Mouse (Mus musculus) lung, embryonic 15.5 days (tissue): ENCODE measurements around the gene Gm49321. TPM values are rescaled to one million over a fixed set of nuclear protein-coding genes. Genes with fewer than 3 reads are reported as not detected.

Experiments used
- ATAC-seq: fragments of 200-750 bp; cut with Nextera tagmentation; 2 replicates; pipeline ENCODE4 v1.8.0; 2017; ENCODE audit warnings: moderate number of reproducible peaks, borderline replicate concordance; ENCODE audit not compliant: low FRiP score, low TSS enrichment; ENCODE audit errors: extremely low read depth
- H3K27ac ChIP-seq: fragments of 300-500 bp; sonication (generic); 2 replicates; pipeline ENCODE4 v1.5.1; 2015; ENCODE audit warnings: moderate library complexity, mild to moderate bottlenecking, inconsistent platforms
- H3K27me3 ChIP-seq: fragments of 300-500 bp; sonication (generic); 2 replicates; pipeline ENCODE4 v1.6.1; 2015; ENCODE audit warnings: inconsistent platforms
- H3K36me3 ChIP-seq: fragments of 300-500 bp; sonication (generic); 2 replicates; pipeline ENCODE4 v1.6.1; 2015; ENCODE audit warnings: inconsistent platforms
- H3K4me1 ChIP-seq: fragments of 300-500 bp; sonication (generic); 2 replicates; pipeline ENCODE4 v1.6.1; 2015; ENCODE audit warnings: inconsistent platforms
- H3K4me2 ChIP-seq: fragments of 300-500 bp; sonication (generic); 2 replicates; pipeline ENCODE4 v1.6.1; 2015; ENCODE audit warnings: inconsistent platforms, mild to moderate bottlenecking, moderate library complexity
- H3K4me3 ChIP-seq: fragments of 300-500 bp; sonication (generic); 2 replicates; pipeline ENCODE4 v1.5.1; 2015; ENCODE audit warnings: mild to moderate bottlenecking, inconsistent platforms
- H3K9ac ChIP-seq: fragments of 300-500 bp; sonication (generic); 2 replicates; pipeline ENCODE4 v1.6.1; 2015; ENCODE audit warnings: inconsistent platforms
- H3K9me3 ChIP-seq: fragments of 300-500 bp; sonication (generic); 2 replicates; pipeline ENCODE4 v1.6.1; 2016; ENCODE audit warnings: inconsistent platforms
- WGBS: fragments of 180-500 bp; shearing (Covaris S2); methylation state at CpG from one replicate; pipeline ENCODE4 v1.1.7; 2015; 5-methylcytosine and 5-hydroxymethylcytosine counted together
- polyA plus RNA-seq: library from polyadenylated mRNA; unstranded; fragments of >200 nt; fragmentation: Nextera tagmentation; extraction: Ambion mirVana; gene quantifications from 2 replicates; pipeline ENCODE4 v1.2.1, GENCODE M21; 2015

Gene Gm49321
- polyA plus RNA-seq = 11.7 and 14.1 TPM in 2 replicates

GRCm38 (mm10) chr12:73937353-73937752 lies at the start of gene Gm49321:
Gm49321 (plus strand) TSS chr12:73937653.
- Histone ChIP-seq H3K9me3 (no peaks in the 10 kb centered on the region), H3K9ac (no peak within 1 kb of the TSS), H3K4me3 (no peak within 1 kb of the TSS), H3K4me1 (no peaks in the 10 kb centered on the region), H3K27me3 (no peaks in the 10 kb centered on the region), H3K4me2 (no peak within 1 kb of the TSS), H3K27ac (no peak within 1 kb of the TSS), H3K36me3 (peaks cover 76% of the 10 kb centered on the region)
- WGBS = 90% methylated on average over 1 of the region's 1 CpGs
- ATAC-seq = no peak

GRCm38 (mm10) chr12:73888003-73888783 lies 49.3 kb upstream of the Gm49321 start:
- Histone ChIP-seq H3K4me1 (peaks cover 5% of the 10 kb centered on the region; the same call in 1 of the 2 replicates), H3K27ac (no peak overlapping the region), H3K27me3 (no peaks in the 10 kb centered on the region), H3K9ac (no peak overlapping the region), H3K36me3 (no peaks in the 10 kb centered on the region), H3K9me3 (no peaks in the 10 kb centered on the region), H3K4me2 (no peak overlapping the region), H3K4me3 (no peak overlapping the region)
- 78% methylated on average over 8 of the region's 8 CpGs for WGBS
- no peak for ATAC-seq

- 17% methylated on average over 1 of the region's 1 CpGs for WGBS
Measured at GRCm38 (mm10) chr12:73889571-73889970, 47.9 kb upstream of the Gm49321 start.

DNA sequence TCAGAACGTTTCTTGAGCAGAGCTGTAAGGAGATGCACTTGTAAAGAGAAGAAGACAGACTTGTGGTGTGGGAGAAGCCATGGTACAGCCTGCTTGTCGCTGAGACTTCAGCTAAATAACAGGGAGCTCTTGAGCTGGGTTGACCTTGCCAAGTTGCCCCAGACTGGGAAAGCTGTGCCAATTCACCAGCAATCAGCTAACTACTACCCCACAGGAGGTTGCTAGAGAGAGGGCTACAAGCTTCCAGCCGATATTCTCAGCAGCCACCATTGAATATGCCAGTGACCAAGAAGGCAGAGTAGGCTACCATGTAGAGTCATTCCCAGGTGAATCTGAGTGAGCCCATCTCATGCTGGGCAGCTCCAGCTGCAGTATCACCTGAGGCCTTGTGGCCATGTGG lies 47.4 kb upstream of the Gm49321 start:
- Histone ChIP-seq H3K27ac (no peak overlapping the region), H3K4me3 (no peak overlapping the region), H3K27me3 (no peaks in the 10 kb centered on the region), H3K36me3 (no peaks in the 10 kb centered on the region), H3K4me1 (no peaks in the 10 kb centered on the region), H3K9ac (no peak overlapping the region), H3K9me3 (no peaks in the 10 kb centered on the region), H3K4me2 (no peak overlapping the region)
- no peak for ATAC-seq
- 59% methylated on average over 3 of the region's 3 CpGs for WGBS

More at GRCm38 (mm10) chr12:73889571-73889970, 47.9 kb upstream of the Gm49321 start:
- no peak overlapping the region for H3K27ac ChIP-seq
- H3K4me3 ChIP-seq = no peak overlapping the region
- no peaks in the 10 kb centered on the region for H3K4me1 ChIP-seq
- no peaks in the 10 kb centered on the region for H3K36me3 ChIP-seq
- no peaks in the 10 kb centered on the region for H3K27me3 ChIP-seq
- H3K4me2 ChIP-seq = no peak overlapping the region
- H3K9ac ChIP-seq = no peak overlapping the region
- no peaks in the 10 kb centered on the region for H3K9me3 ChIP-seq
- ATAC-seq = no peak

GRCm38 (mm10) chr12:73892616-73893015 lies 44.8 kb upstream of the Gm49321 start:
- Histone ChIP-seq H3K4me1 (no peaks in the 10 kb centered on the region), H3K4me3 (no peak overlapping the region), H3K27ac (no peak overlapping the region), H3K27me3 (no peaks in the 10 kb centered on the region), H3K4me2 (no peak overlapping the region), H3K36me3 (no peaks in the 10 kb centered on the region), H3K9ac (no peak overlapping the region), H3K9me3 (no peaks in the 10 kb centered on the region)
- no peak for ATAC-seq
- WGBS = 49% methylated on average over 3 of the region's 3 CpGs

- Histone ChIP-seq H3K9ac (no peak overlapping the region), H3K4me2 (no peak overlapping the region), H3K9me3 (no peaks in the 10 kb centered on the region), H3K36me3 (no peaks in the 10 kb centered on the region), H3K27ac (no peak overlapping the region), H3K4me1 (no peaks in the 10 kb centered on the region), H3K27me3 (no peaks in the 10 kb centered on the region), H3K4me3 (no peak overlapping the region)
- no peak for ATAC-seq
- 66% methylated on average over 6 of the region's 6 CpGs for WGBS
Measured at GRCm38 (mm10) chr12:73894838-73895237, 42.6 kb upstream of the Gm49321 start.

DNA sequence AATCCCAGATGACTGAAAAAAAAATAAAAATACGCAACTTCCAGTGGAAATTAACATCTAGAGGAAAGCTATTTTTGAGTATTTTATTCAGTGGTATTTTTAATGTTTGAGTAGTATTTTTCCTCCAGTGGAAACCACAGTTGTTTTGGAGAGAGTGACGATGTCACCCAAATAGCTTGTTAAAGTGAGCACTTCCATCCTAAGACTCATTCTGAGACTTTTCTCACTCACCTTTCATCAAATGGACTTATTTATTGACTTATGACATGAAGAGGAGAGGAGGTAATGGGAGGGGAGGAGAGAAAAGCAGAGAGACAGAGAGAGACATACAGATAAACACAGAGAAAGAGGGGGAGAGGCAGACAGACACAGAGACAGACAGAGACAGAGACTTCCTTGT lies 41.8 kb upstream of the Gm49321 start:
- H3K27ac ChIP-seq = no peak overlapping the region
- no peak overlapping the region for H3K4me3 ChIP-seq
- no peaks in the 10 kb centered on the region for H3K36me3 ChIP-seq
- H3K9ac ChIP-seq = no peak overlapping the region
- H3K9me3 ChIP-seq = no peaks in the 10 kb centered on the region
- no peak for ATAC-seq
- no peaks in the 10 kb centered on the region for H3K27me3 ChIP-seq
- H3K4me1 ChIP-seq = no peaks in the 10 kb centered on the region
- WGBS = 77% methylated on average over 2 of the region's 2 CpGs
- H3K4me2 ChIP-seq = no peak overlapping the region

DNA sequence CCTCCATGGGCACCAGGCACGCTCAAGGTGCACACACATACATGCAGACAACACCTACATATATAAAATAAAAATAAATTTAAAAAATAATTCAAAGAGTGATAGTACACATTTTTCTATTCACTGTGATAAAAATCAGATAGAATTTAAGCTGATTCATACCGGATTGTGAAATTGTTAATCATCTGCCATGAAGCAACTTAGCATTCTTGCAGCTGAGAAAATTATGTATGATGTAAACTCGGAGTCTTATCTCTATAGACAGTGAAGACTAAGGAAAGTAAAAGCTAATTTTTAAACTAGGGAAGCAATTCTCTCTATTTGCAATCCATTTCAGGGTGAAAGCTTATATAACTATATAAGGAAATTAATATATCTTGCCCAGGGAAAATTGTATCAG lies 41.0 kb upstream of the Gm49321 start:
- H3K4me2 ChIP-seq = no peak overlapping the region
- ATAC-seq = no peak
- H3K9me3 ChIP-seq = no peaks in the 10 kb centered on the region
- no peak overlapping the region for H3K9ac ChIP-seq
- no peak overlapping the region for H3K4me3 ChIP-seq
- no peak overlapping the region for H3K27ac ChIP-seq
- H3K4me1 ChIP-seq = no peaks in the 10 kb centered on the region
- no peaks in the 10 kb centered on the region for H3K36me3 ChIP-seq
- WGBS = 63% methylated on average over 3 of the region's 3 CpGs
- no peaks in the 10 kb centered on the region for H3K27me3 ChIP-seq

DNA sequence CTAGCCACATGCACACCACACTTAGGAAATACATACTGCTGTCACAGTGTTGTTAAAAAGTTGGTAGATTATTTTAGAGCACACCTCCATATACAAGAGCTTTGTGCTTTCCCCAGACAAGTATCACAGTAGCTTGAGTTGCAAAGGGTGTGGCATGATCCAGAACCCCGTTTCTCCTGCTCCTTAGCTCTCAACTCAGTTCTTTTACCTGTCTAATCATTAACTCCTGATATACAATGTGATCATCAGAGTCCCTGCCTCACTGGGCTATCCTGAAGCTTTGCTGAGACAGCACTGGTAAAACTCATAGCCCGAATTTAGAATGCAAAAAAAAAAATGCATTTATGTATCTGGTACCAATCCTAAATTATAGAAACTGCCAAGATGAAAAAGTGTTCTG lies 39.2 kb upstream of the Gm49321 start:
- no peak for ATAC-seq
- 60% methylated on average over 2 of the region's 2 CpGs for WGBS
- Histone ChIP-seq H3K27ac (no peak overlapping the region), H3K4me3 (no peak overlapping the region), H3K4me2 (no peak overlapping the region), H3K9ac (no peak overlapping the region), H3K4me1 (no peaks in the 10 kb centered on the region), H3K36me3 (no peaks in the 10 kb centered on the region), H3K9me3 (no peaks in the 10 kb centered on the region), H3K27me3 (no peaks in the 10 kb centered on the region)

DNA sequence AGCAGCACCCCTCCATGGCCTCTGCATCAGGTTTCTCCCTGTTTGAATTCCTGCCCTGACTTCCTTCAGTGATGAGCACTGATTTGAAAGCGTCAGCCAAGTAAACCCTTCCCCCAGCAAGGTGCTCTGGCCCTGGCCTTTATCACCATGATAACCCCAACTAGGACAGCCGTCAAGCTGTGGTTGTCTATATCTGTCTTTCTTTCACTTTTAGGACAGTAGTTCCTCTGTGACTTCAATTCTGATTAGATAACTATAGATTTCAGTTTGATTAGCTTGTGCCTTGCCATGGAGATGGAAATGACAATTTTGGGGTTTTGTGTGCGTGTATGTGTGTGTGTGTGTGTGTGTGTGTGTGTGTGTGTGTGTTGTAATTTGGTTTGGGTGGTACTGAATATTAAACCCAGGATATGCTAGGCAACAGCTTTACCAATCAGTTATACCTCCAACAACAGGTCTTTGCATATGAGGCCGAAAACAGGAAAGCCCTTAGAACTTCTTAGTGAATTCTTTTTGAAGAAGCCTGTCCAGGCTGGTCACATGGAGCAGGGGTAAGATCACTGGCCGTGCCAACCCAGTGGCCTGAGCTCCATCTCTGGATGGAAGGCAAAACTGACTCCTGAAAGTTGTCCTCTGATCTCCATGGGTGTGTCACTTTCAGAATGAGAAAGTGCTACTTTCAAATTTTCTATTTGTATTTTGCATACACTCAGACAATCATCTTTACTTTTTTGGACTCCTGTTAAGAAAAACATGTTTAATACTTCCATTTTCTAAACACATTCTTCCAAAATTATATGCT lies 33.1 kb upstream of the Gm49321 start:
- Histone ChIP-seq H3K4me3 (no peak overlapping the region), H3K4me2 (no peak overlapping the region), H3K36me3 (no peaks in the 10 kb centered on the region), H3K9ac (no peak overlapping the region), H3K27me3 (no peaks in the 10 kb centered on the region), H3K9me3 (no peaks in the 10 kb centered on the region), H3K4me1 (peaks cover 12% of the 10 kb centered on the region), H3K27ac (no peak overlapping the region)
- 73% methylated on average over 5 of the region's 5 CpGs for WGBS
- ATAC-seq = no peak

DNA sequence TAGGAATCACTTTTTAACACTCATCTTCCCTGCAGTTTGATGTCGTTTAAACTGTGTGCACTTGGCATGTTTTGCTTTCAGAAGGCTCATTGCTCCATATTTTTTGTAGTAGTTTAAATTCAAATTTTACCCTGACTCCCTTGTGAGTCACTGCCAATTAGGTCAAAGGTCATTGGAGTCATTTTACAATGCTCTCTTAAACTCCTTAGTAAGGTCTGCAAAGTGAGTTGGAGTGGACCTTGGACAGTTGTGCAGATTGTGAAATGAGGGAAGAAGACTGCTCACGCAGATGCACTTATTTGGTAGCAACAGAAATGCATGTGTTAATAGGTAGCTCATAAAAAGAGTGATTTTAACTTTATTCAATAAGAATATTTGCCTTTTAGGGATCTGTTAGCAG lies 32.4 kb upstream of the Gm49321 start:
- Histone ChIP-seq H3K27me3 (no peaks in the 10 kb centered on the region), H3K4me3 (no peak overlapping the region), H3K36me3 (no peaks in the 10 kb centered on the region), H3K4me1 (peaks cover 17% of the 10 kb centered on the region), H3K4me2 (no peak overlapping the region), H3K27ac (no peak overlapping the region), H3K9ac (no peak overlapping the region), H3K9me3 (no peaks in the 10 kb centered on the region)
- 38% methylated on average over 2 of the region's 2 CpGs for WGBS
- no peak for ATAC-seq

DNA sequence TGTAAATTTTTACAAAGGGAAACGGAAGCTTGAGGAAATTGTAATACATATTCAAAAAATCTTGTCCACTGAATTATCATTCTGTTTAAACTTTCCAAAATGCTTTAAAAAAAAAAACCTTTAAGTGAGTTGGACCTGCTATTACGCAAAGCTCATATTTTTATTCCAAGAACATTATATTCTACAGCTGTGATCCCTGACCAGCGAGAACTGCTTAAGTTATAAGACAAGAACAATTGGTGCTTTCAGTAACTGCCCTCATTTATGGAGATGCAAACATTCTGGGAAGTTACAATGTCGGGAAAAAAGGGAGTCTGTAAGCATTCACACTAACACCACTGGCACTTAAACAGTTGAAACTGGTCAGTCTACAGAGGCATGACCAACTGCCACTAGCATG lies 31.9 kb upstream of the Gm49321 start:
- Histone ChIP-seq H3K4me1 (peaks cover 21% of the 10 kb centered on the region), H3K9me3 (no peaks in the 10 kb centered on the region), H3K27ac (no peak overlapping the region), H3K4me3 (no peak overlapping the region), H3K9ac (no peak overlapping the region), H3K36me3 (no peaks in the 10 kb centered on the region), H3K27me3 (no peaks in the 10 kb centered on the region), H3K4me2 (no peak overlapping the region)
- no peak for ATAC-seq
- 66% methylated on average over 4 of the region's 4 CpGs for WGBS
